ENCODE assay signal across 8 mouse cellular contexts in the genomic region with DNA sequence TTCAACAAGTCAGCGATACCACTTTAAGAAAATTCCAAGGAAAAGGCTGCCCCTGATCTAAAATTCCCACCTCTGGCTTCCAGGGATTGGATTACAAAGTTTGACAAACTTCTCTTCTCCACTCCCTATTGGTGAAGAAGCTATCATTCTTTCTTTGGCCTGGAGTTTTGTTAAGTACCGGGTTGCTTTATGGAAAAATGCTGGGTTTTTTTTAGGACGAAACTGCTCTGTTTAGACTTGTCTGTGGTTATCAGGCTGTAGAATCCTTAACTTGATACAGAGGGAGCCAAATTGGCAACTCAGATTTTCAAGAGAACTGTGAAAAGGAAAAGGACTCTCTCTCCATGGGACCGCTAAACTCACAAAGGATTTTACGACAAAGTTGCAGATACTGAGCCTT. TPM values are rescaled to one million over a fixed set of nuclear protein-coding genes. Genes with fewer than 3 reads are reported as not detected.
DNase-seq lines count a peak whose midpoint lies in the region; ATAC-seq and TF ChIP-seq lines count a peak whose summit lies in the region.

A gene (plus strand): TSS at position 134 of the 400 bp plus-strand sequence.

- H3K9me3 ChIP-seq in erythroblast, embryonic 14.5 days (ENCODE audit: control insufficient read depth, low read length) = no peaks in the 10 kb centered on the region
- H3K9me3 ChIP-seq in intestine, embryonic 16.5 days (ENCODE audit: control insufficient read depth, low read length) = no peaks in the 10 kb centered on the region
- no peaks in the 10 kb centered on the region for H3K9me3 ChIP-seq in midbrain, embryonic 12.5 days

- no peak for DNase-seq in gastrocnemius, postnatal 4 days (ENCODE audit: low spot score in 2 of 2)
- no peak for DNase-seq in cerebellum, postnatal 14 days
- DNase-seq in right cerebral cortex, postnatal 4 days = no peak

- TF ChIP-seq CTCF in cortical plate, adult 2 months (IDR thresholded peaks at IDR 0.05; ENCODE audit: extremely low read depth, insufficient read depth, low read length) = no peak

- peak within 1 kb of the TSS; percentile 33 for H3K4me3 ChIP-seq in erythroblast, embryonic 14.5 days (replicated peaks)
- H3K4me3 ChIP-seq in cortical plate, adult 2 months (ENCODE audit: insufficient read depth, low read length) = peak within 1 kb of the TSS; percentile 43
- peak within 1 kb of the TSS; percentile 79 for H3K4me3 ChIP-seq in intestine, embryonic 16.5 days (ENCODE audit: low read length)
- peak within 1 kb of the TSS; percentile 76 for H3K4me3 ChIP-seq in midbrain, embryonic 12.5 days

- peak within 1 kb of the TSS; percentile 79 for H3K4me2 ChIP-seq in intestine, embryonic 16.5 days (ENCODE audit: low read depth, low read length)
- peak within 1 kb of the TSS; percentile 80 for H3K4me2 ChIP-seq in midbrain, embryonic 12.5 days (replicated peaks)

- H3K9ac ChIP-seq in intestine, embryonic 16.5 days (ENCODE audit: low read depth, low read length) = peak within 1 kb of the TSS; percentile 78
- peak within 1 kb of the TSS; percentile 79 for H3K9ac ChIP-seq in midbrain, embryonic 12.5 days (replicated peaks)

- no peak within 1 kb of the TSS for H3K27ac ChIP-seq in cortical plate, adult 2 months (ENCODE audit: insufficient read depth, low read length)
- peak within 1 kb of the TSS; percentile 75 for H3K27ac ChIP-seq in intestine, embryonic 16.5 days (ENCODE audit: low read length)
- H3K27ac ChIP-seq in midbrain, embryonic 12.5 days (replicated peaks) = peak within 1 kb of the TSS; percentile 91

- no peaks in the 10 kb centered on the region for H3K36me3 ChIP-seq in erythroblast, embryonic 14.5 days (ENCODE audit: control insufficient read depth)
- H3K36me3 ChIP-seq in intestine, embryonic 16.5 days (ENCODE audit: control insufficient read depth, insufficient read depth, low read length) = no peaks in the 10 kb centered on the region
- H3K36me3 ChIP-seq in midbrain, embryonic 12.5 days = no peaks in the 10 kb centered on the region

- 5% methylated on average over 5 of the region's 5 CpGs for WGBS in intestine, embryonic 16.5 days
- WGBS in midbrain, embryonic 12.5 days = under 1% methylated on average over 5 of the region's 5 CpGs

- peaks cover 23% of the 10 kb centered on the region for H3K4me1 ChIP-seq in erythroblast, embryonic 14.5 days (ENCODE audit: control insufficient read depth)
- peaks cover 6% of the 10 kb centered on the region for H3K4me1 ChIP-seq in cortical plate, adult 2 months (ENCODE audit: control insufficient read depth, insufficient read depth, low read length)
- H3K4me1 ChIP-seq in intestine, embryonic 16.5 days (ENCODE audit: control insufficient read depth, insufficient read depth, low read length) = peaks cover 12% of the 10 kb centered on the region
- peaks cover 32% of the 10 kb centered on the region for H3K4me1 ChIP-seq in midbrain, embryonic 12.5 days

- no peak for TF ChIP-seq POLR2A in cortical plate, adult 2 months (IDR thresholded peaks at IDR 0.05; ENCODE audit: extremely low read depth, insufficient read depth, low read length)

- no peaks in the 10 kb centered on the region for H3K27me3 ChIP-seq in erythroblast, embryonic 14.5 days (ENCODE audit: control insufficient read depth)
- H3K27me3 ChIP-seq in intestine, embryonic 16.5 days (replicated peaks; ENCODE audit: control insufficient read depth, insufficient read depth, low read length) = no peaks in the 10 kb centered on the region
- no peaks in the 10 kb centered on the region for H3K27me3 ChIP-seq in midbrain, embryonic 12.5 days

- ATAC-seq in erythroblast, adult 5-6 weeks (replicated peaks; ENCODE audit: low FRiP score, poor library complexity, severe bottlenecking) = no peak
- no peak for ATAC-seq in intestine, embryonic 16.5 days
- ATAC-seq in midbrain, embryonic 12.5 days (ENCODE audit: low FRiP score, low read depth) = no peak

RNA-seq across cellular contexts. Expression of the gene that starts here (rescaled TPM):
- polyA plus RNA-seq in erythroblast, embryonic 14.5 days (2012) = 0.08 TPM in 1 of 2 replicates, not detected in the other
- total RNA-seq in erythroblast, adult 5-6 weeks (2015; ENCODE audit: low replicate concordance) = 0.84 TPM in 1 of 2 replicates, not detected in the other
- total RNA-seq in erythroblast, adult 5-6 weeks (2017; ENCODE audit: low replicate concordance) = 0.60 and 2.4 TPM in 2 replicates
- polyA plus RNA-seq in cortical plate, adult 2 months (2012; rRNA removed) = 5.1 and 5.4 TPM in 2 replicates
- total RNA-seq in gastrocnemius, postnatal 4 days (2021) = 10 to 100 TPM; 26.5 to 33.2 TPM
- polyA plus RNA-seq in intestine, embryonic 16.5 days (2015; fragmentation: Nextera tagmentation; extraction: Ambion mirVana) = 17.1 and 18.2 TPM in 2 replicates
- polyA plus RNA-seq in midbrain, embryonic 12.5 days (2016; fragmentation: Nextera tagmentation; extraction: Ambion mirVana) = 26.6 and 28.8 TPM in 2 replicates

Comparison
In these comparisons a context has a peak if more than half of its experiments do, and no peak if none do; other contexts are left out.
1. RNA of the gene that starts here (total RNA-seq): 26.5 to 33.2 TPM in gastrocnemius, postnatal 4 days; 0.60 to 2.4 TPM in erythroblast, adult 5-6 weeks; every median in the first group is over 4 times any median in the second.
2. Peak in every context shown above with its lines, with median percentiles within 50 percentile points of each other: H3K4me3 ChIP-seq.